26 mouse cellular contexts compared by ENCODE assay signal in the genomic region with DNA sequence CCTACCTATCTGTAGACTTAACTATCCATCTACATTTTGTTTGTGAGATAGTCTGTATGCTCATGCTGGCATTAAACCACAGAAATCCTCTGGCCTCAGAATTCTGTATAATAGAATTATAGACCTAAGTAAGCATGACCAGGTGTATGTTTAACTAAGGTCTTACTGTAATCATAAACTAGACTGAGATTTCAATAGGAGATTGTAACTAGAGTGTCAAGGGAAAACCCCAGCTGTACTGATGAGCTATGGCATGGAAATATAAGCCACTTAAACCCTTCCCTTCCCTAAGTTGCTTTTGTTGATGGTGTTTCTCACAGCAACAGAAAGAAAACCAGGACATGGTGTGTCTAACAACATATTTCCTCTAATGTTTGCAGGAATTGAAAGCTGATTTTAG.
A peak's percentile ranks its signal among the peaks of the same experiment; 100 is the strongest.
DNase-seq lines count a peak whose midpoint lies in the region; ATAC-seq and TF ChIP-seq lines count a peak whose summit lies in the region.
"Had no signal": no experiment of that assay in that cellular context is flagged by ENCODE, and none has a peak within 500 bp of the region (broad histone marks: within the 10 kb centered on the region; RNA-seq: fewer than 3 reads in every experiment).

No protein-coding gene starts in this region.

- no peak overlapping the region for H3K27ac ChIP-seq in embryonic facial prominence, embryonic 14.5 days (replicated peaks; ENCODE audit: low read depth, low read length)
- H3K27ac ChIP-seq in embryonic facial prominence, embryonic 10.5 days (replicated peaks): no peak overlapping the region
- H3K27ac ChIP-seq in kidney, embryonic 16.5 days (ENCODE audit: low read length): no peak overlapping the region
- H3K27ac ChIP-seq: embryonic facial prominence, embryonic 12.5 days; embryonic facial prominence, embryonic 15.5 days; forebrain, embryonic 10.5 days; forebrain, embryonic 12.5 days had no signal

- H3K4me1 ChIP-seq in embryonic facial prominence, embryonic 14.5 days (ENCODE audit: control insufficient read depth, insufficient read depth, low read length): no peaks in the 10 kb centered on the region
- H3K4me1 ChIP-seq in embryonic facial prominence, embryonic 10.5 days: no peaks in the 10 kb centered on the region
- H3K4me1 ChIP-seq in kidney, embryonic 16.5 days (ENCODE audit: insufficient read depth, low read length): peaks cover 6% of the 10 kb centered on the region; the same call in 1 of the 2 replicates
- H3K4me1 ChIP-seq: embryonic facial prominence, embryonic 12.5 days; embryonic facial prominence, embryonic 15.5 days; forebrain, embryonic 10.5 days; forebrain, embryonic 12.5 days had no signal

- no peak overlapping the region for H3K4me2 ChIP-seq in embryonic facial prominence, embryonic 14.5 days (ENCODE audit: low read depth, low read length)
- H3K4me2 ChIP-seq in kidney, embryonic 16.5 days (replicated peaks; ENCODE audit: low read depth, low read length): no peak overlapping the region
- H3K4me2 ChIP-seq: embryonic facial prominence, embryonic 12.5 days; embryonic facial prominence, embryonic 15.5 days; forebrain, embryonic 12.5 days had no signal

- TF ChIP-seq CTCF in Patski (IDR thresholded peaks at IDR 0.05): no peak

- no peaks in the 10 kb centered on the region for H3K27me3 ChIP-seq in embryonic facial prominence, embryonic 14.5 days (replicated peaks; ENCODE audit: control insufficient read depth, insufficient read depth, low read length)
- H3K27me3 ChIP-seq in embryonic facial prominence, embryonic 10.5 days (replicated peaks; ENCODE audit: low read depth, poor library complexity, severe bottlenecking): no peaks in the 10 kb centered on the region
- H3K27me3 ChIP-seq in kidney, embryonic 16.5 days (ENCODE audit: insufficient read depth, low read length): no peaks in the 10 kb centered on the region
- no peaks in the 10 kb centered on the region for H3K27me3 ChIP-seq in Patski
- H3K27me3 ChIP-seq: CH12.LX; embryonic facial prominence, embryonic 12.5 days; embryonic facial prominence, embryonic 15.5 days; forebrain, embryonic 12.5 days had no signal

- in situ Hi-C loops in Patski (cut with MboI; ENCODE audit: low pct_unique_long_range_greater_than_20kb): no loop called here

- CTCF ChIA-PET in Patski (lab: Charles Lee): no interaction called here

- DNase-seq in embryonic facial prominence, embryonic 14.5 days (ENCODE audit: low spot score): no peak
- no peak for DNase-seq in embryonic facial prominence, embryonic 10.5 days (ENCODE audit: low spot score)
- DNase-seq in kidney, adult 18-20 months: no peak
- peak; percentile 24 for DNase-seq in Patski (ENCODE audit: low read depth, low spot score)
- DNase-seq: adrenal gland, adult 2 months; adrenal gland, postnatal 10 days; adrenal gland, postnatal 25 days; B cell, adult 2 months; cerebellum, adult 11 months; cerebellum, adult 18-20 months; cerebellum, adult 8-10 months; cerebellum, adult 9-11 months; cerebellum, postnatal 14 days; cerebellum, postnatal 36 days; embryo, embryonic 11 days had no signal

- no peak overlapping the region for H3K4me3 ChIP-seq in embryonic facial prominence, embryonic 14.5 days (ENCODE audit: low read depth, low read length)
- H3K4me3 ChIP-seq in embryonic facial prominence, embryonic 10.5 days: no peak overlapping the region
- H3K4me3 ChIP-seq in kidney, embryonic 16.5 days (ENCODE audit: low read length): no peak overlapping the region
- H3K4me3 ChIP-seq: embryonic facial prominence, embryonic 12.5 days; embryonic facial prominence, embryonic 15.5 days; erythroblast, embryonic 14.5 days; forebrain, embryonic 10.5 days; forebrain, embryonic 12.5 days had no signal

- ATAC-seq in embryonic facial prominence, embryonic 14.5 days (ENCODE audit: low read depth): peak; percentile 70; the same call in 1 of the 2 replicates
- ATAC-seq in kidney, embryonic 16.5 days (ENCODE audit: low FRiP score, low TSS enrichment): peak; percentile 82; the same call in 1 of the 2 replicates
- ATAC-seq in Patski: peak; percentile 60
- ATAC-seq: CD4-positive, CD25-positive, alpha-beta regulatory T cell, adult 4 months; forebrain, embryonic 14.5 days; forebrain, embryonic 16.5 days had no signal

- H3K9me3 ChIP-seq in embryonic facial prominence, embryonic 14.5 days (ENCODE audit: control insufficient read depth, low read length): no peaks in the 10 kb centered on the region
- H3K9me3 ChIP-seq in embryonic facial prominence, embryonic 10.5 days: no peaks in the 10 kb centered on the region
- no peaks in the 10 kb centered on the region for H3K9me3 ChIP-seq in kidney, embryonic 16.5 days (ENCODE audit: low read length)
- H3K9me3 ChIP-seq: embryonic facial prominence, embryonic 12.5 days; embryonic facial prominence, embryonic 15.5 days; forebrain, embryonic 10.5 days; forebrain, embryonic 12.5 days; G1E had no signal

- H3K36me3 ChIP-seq in embryonic facial prominence, embryonic 14.5 days (ENCODE audit: control insufficient read depth, insufficient read depth, low read length): no peaks in the 10 kb centered on the region
- no peaks in the 10 kb centered on the region for H3K36me3 ChIP-seq in embryonic facial prominence, embryonic 10.5 days (replicated peaks)
- no peaks in the 10 kb centered on the region for H3K36me3 ChIP-seq in kidney, embryonic 16.5 days (ENCODE audit: insufficient read depth, low read length)
- H3K36me3 ChIP-seq: embryonic facial prominence, embryonic 12.5 days; embryonic facial prominence, embryonic 15.5 days; forebrain, embryonic 10.5 days; forebrain, embryonic 12.5 days; G1E had no signal

- POLR2A ChIA-PET in Patski (lab: Charles Lee): no interaction called here

- no peak overlapping the region for H3K9ac ChIP-seq in embryonic facial prominence, embryonic 14.5 days (ENCODE audit: low read depth, low read length)
- H3K9ac ChIP-seq in kidney, embryonic 16.5 days (replicated peaks; ENCODE audit: low read length): no peak overlapping the region
- H3K9ac ChIP-seq: embryonic facial prominence, embryonic 12.5 days; embryonic facial prominence, embryonic 15.5 days; forebrain, embryonic 12.5 days had no signal
